16 mouse cellular contexts compared by ENCODE assay signal in the genomic region with DNA sequence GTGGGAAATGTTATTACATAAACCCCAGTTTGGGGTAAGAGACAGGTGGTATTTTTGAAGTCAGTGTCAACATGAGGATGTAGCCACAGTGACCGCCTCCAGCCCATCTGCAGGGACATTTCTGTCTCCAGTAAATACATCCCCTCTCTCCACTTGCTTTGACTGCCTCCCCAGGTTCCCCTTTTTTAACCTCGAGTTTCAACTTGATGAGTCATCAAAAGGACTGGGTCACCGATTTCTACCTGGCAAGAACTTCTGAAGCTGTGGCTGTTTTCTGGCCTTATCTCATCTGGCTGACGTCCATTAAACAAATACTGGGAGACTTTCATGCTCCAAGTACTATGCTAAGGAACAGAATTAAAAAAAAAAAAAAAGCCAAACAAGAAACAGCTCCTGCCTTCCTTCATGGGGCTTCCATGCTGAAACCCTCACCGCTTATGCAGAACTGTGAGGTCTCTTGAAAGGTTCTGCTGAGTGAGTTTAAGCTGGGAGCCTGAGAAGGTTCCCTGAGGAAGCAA.
A peak's percentile ranks its signal among the peaks of the same experiment; 100 is the strongest.
DNase-seq lines count a peak whose midpoint lies in the region; ATAC-seq and TF ChIP-seq lines count a peak whose summit lies in the region.
"Had no signal": no experiment of that assay in that cellular context is flagged by ENCODE, and none has a peak within 500 bp of the region (broad histone marks: within the 10 kb centered on the region; RNA-seq: fewer than 3 reads in every experiment).

No protein-coding gene starts in this region.

- peak; percentile 42 for DNase-seq in adrenal gland, adult 2 months
- no peak for DNase-seq in adrenal gland, postnatal 4 days (ENCODE audit: low spot score in 2 of 2)
- DNase-seq in liver, postnatal 0 days = no peak
- no peak for DNase-seq in liver, embryonic 11.5 days (ENCODE audit: low spot score)
- DNase-seq in MEL (ENCODE audit: low read depth, low spot score) = peak; percentile 89
- no peak for DNase-seq in cerebellum, adult 2 months
- no peak for DNase-seq in cerebellum, adult 11-12 months
- DNase-seq: cerebellum, adult 9-11 months; heart, postnatal 14 days; liver, embryonic 13.5 days; right cerebral cortex, adult 18-20 months had no signal

- H3K9me3 ChIP-seq in liver, postnatal 0 days (ENCODE audit: low read length) = no peaks in the 10 kb centered on the region
- no peaks in the 10 kb centered on the region for H3K9me3 ChIP-seq in liver, embryonic 11.5 days (ENCODE audit: control insufficient read depth, low read length)
- H3K9me3 ChIP-seq in MEL (replicated peaks; ENCODE audit: insufficient read depth, low read length) = no peaks in the 10 kb centered on the region
- H3K9me3 ChIP-seq: embryonic facial prominence, embryonic 15.5 days; kidney, embryonic 15.5 days; liver, embryonic 13.5 days; midbrain, embryonic 12.5 days had no signal

- no peak overlapping the region for H3K4me3 ChIP-seq in liver, postnatal 0 days (ENCODE audit: low read depth, low read length)
- no peak overlapping the region for H3K4me3 ChIP-seq in liver, embryonic 11.5 days (ENCODE audit: low read depth, low read length)
- H3K4me3 ChIP-seq in MEL (ENCODE audit: control insufficient read depth in 1 of 2, insufficient read depth in 1 of 2, low read depth in 2 of 2, low read length in 2 of 2) = peak overlapping the region; percentile 0 to 5; a peak in 2 of 4 replicates
- H3K4me3 ChIP-seq in cerebellum, adult 2 months (replicated peaks; ENCODE audit: insufficient read depth, low read depth, low read length) = no peak overlapping the region
- H3K4me3 ChIP-seq: embryonic facial prominence, embryonic 15.5 days; kidney, embryonic 15.5 days; liver, embryonic 13.5 days; midbrain, embryonic 12.5 days had no signal

- TF ChIP-seq RAD21 in MEL (IDR thresholded peaks at IDR 0.05; ENCODE audit: low read depth, low read length) = no peak

- H3K27ac ChIP-seq in liver, postnatal 0 days (ENCODE audit: low read depth) = no peak overlapping the region
- H3K27ac ChIP-seq in liver, embryonic 11.5 days (ENCODE audit: low read depth, low read length) = no peak overlapping the region
- peak overlapping the region; percentile 72 for H3K27ac ChIP-seq in MEL (ENCODE audit: control insufficient read depth, low read depth, low read length)
- no peak overlapping the region for H3K27ac ChIP-seq in cerebellum, adult 2 months (ENCODE audit: insufficient read depth, low read length)
- H3K27ac ChIP-seq: embryonic facial prominence, embryonic 15.5 days; kidney, embryonic 15.5 days; liver, embryonic 13.5 days; midbrain, embryonic 12.5 days had no signal

- peak; percentile 22; the same call in 1 of the 2 replicates for TF ChIP-seq EP300 in liver, postnatal 0 days (IDR thresholded peaks at IDR 0.05; ENCODE audit: low read depth)
- TF ChIP-seq EP300 in MEL (IDR thresholded peaks at IDR 0.05; ENCODE audit: low read depth in 1 of 2, low read length in 2 of 2) = peak; percentile 70 to 81; a peak in 3 of 4 replicates

- TF ChIP-seq POLR2A in MEL (IDR thresholded peaks at IDR 0.05; ENCODE audit: control insufficient read depth in 1 of 2, insufficient read depth in 1 of 2, low read depth in 1 of 2, low read length in 2 of 2, poor library complexity in 1 of 2) = no peak
- TF ChIP-seq POLR2A in cerebellum, adult 2 months (IDR thresholded peaks at IDR 0.05; ENCODE audit: borderline replicate concordance, insufficient read depth, low read length) = no peak

- peak; percentile 30; the same call in 1 of the 2 replicates for ATAC-seq in liver, postnatal 0 days
- no peak for ATAC-seq in liver, embryonic 11.5 days (replicated peaks; ENCODE audit: low FRiP score)
- peak; percentile 88 for ATAC-seq in megakaryocyte progenitor cell, adult 5-6 weeks (replicated peaks; ENCODE audit: poor library complexity)
- ATAC-seq: Patski had no signal

- H3K4me2 ChIP-seq in liver, postnatal 0 days (ENCODE audit: low read depth, low read length) = no peak overlapping the region
- no peak overlapping the region for H3K4me2 ChIP-seq in liver, embryonic 11.5 days
- H3K4me2 ChIP-seq: embryonic facial prominence, embryonic 15.5 days; kidney, embryonic 15.5 days; liver, embryonic 13.5 days; midbrain, embryonic 12.5 days had no signal

- no peaks in the 10 kb centered on the region for H3K27me3 ChIP-seq in liver, postnatal 0 days (ENCODE audit: insufficient read depth, low read length)
- H3K27me3 ChIP-seq in liver, embryonic 11.5 days (replicated peaks; ENCODE audit: control insufficient read depth, insufficient read depth, low read length) = no peaks in the 10 kb centered on the region
- no peaks in the 10 kb centered on the region for H3K27me3 ChIP-seq in MEL (ENCODE audit: control insufficient read depth in 1 of 2, insufficient read depth in 2 of 2, low read length in 2 of 2)
- no peaks in the 10 kb centered on the region for H3K27me3 ChIP-seq in cerebellum, adult 2 months (ENCODE audit: control insufficient read depth, insufficient read depth, low read length)
- H3K27me3 ChIP-seq: embryonic facial prominence, embryonic 15.5 days; kidney, embryonic 15.5 days; liver, embryonic 13.5 days; midbrain, embryonic 12.5 days; Patski had no signal

- no peaks in the 10 kb centered on the region for H3K79me2 ChIP-seq in MEL (ENCODE audit: control insufficient read depth, insufficient read depth, low read length, poor library complexity)

- 25% methylated on average over 5 of the region's 5 CpGs for WGBS in liver, postnatal 0 days (ENCODE audit: insufficient replicate concordance)
- 40% methylated on average over 5 of the region's 5 CpGs for WGBS in liver, embryonic 11.5 days
- 57% methylated on average over 5 of the region's 5 CpGs for WGBS in cerebellum, adult 2 months

- H3K4me1 ChIP-seq in liver, postnatal 0 days (ENCODE audit: insufficient read depth) = peaks cover 14% of the 10 kb centered on the region
- H3K4me1 ChIP-seq in liver, embryonic 11.5 days (replicated peaks; ENCODE audit: control insufficient read depth, insufficient read depth, low read length) = peaks cover 3% of the 10 kb centered on the region; the same call in 1 of the 2 replicates
- H3K4me1 ChIP-seq in MEL (ENCODE audit: control insufficient read depth in 1 of 2, insufficient read depth in 2 of 2, low read length in 2 of 2) = peaks cover 13 to 18% of the 10 kb centered on the region in 2 experiments
- no peaks in the 10 kb centered on the region for H3K4me1 ChIP-seq in cerebellum, adult 2 months (ENCODE audit: control insufficient read depth, insufficient read depth, low read length)
- H3K4me1 ChIP-seq: embryonic facial prominence, embryonic 15.5 days; kidney, embryonic 15.5 days; midbrain, embryonic 12.5 days had no signal

- no peak overlapping the region for H3K9ac ChIP-seq in liver, postnatal 0 days (replicated peaks)
- H3K9ac ChIP-seq in liver, embryonic 11.5 days (ENCODE audit: low read depth, low read length) = no peak overlapping the region
- H3K9ac ChIP-seq in MEL (ENCODE audit: control insufficient read depth, low read depth, low read length, poor library complexity, severe bottlenecking) = peak overlapping the region; percentile 15; the same call in 1 of the 2 replicates
- H3K9ac ChIP-seq: embryonic facial prominence, embryonic 15.5 days; kidney, embryonic 15.5 days; liver, embryonic 13.5 days; midbrain, embryonic 12.5 days had no signal

- no peaks in the 10 kb centered on the region for H3K36me3 ChIP-seq in liver, postnatal 0 days (replicated peaks; ENCODE audit: insufficient read depth, low read length)
- no peaks in the 10 kb centered on the region for H3K36me3 ChIP-seq in liver, embryonic 11.5 days (ENCODE audit: control insufficient read depth, insufficient read depth, low read length)
- H3K36me3 ChIP-seq in MEL (ENCODE audit: control insufficient read depth in 1 of 2, insufficient read depth in 2 of 2, low read length in 2 of 2) = peaks cover 0 to 22% of the 10 kb centered on the region in 2 experiments; a peak in 2 of 4 replicates
- H3K36me3 ChIP-seq: embryonic facial prominence, embryonic 15.5 days; kidney, embryonic 15.5 days; liver, embryonic 13.5 days; midbrain, embryonic 12.5 days had no signal

- TF ChIP-seq CTCF in liver, postnatal 0 days (IDR thresholded peaks at IDR 0.05; ENCODE audit: low read depth) = no peak
- no peak for TF ChIP-seq CTCF in MEL (IDR thresholded peaks at IDR 0.05 in 2 of 3, conservative IDR thresholded peaks at IDR 0.05 in 1 of 3; ENCODE audit: control insufficient read depth in 1 of 3, insufficient read depth in 1 of 3, low read depth in 2 of 3, low read length in 3 of 3, poor library complexity in 1 of 3, severe bottlenecking in 1 of 3)
- TF ChIP-seq CTCF in cerebellum, adult 2 months (IDR thresholded peaks at IDR 0.05; ENCODE audit: borderline replicate concordance, insufficient read depth, low read depth, low read length) = no peak

TF ChIP-seq in MEL, 35 proteins besides CTCF, POLR2A, EP300 and RAD21 (continues in another document):
- TF ChIP-seq TCF12 (IDR thresholded peaks at IDR 0.05; ENCODE audit: low read depth, low read length) = peak; percentile 20; the same call in 1 of the 2 replicates
- TF ChIP-seq KAT2A (conservative IDR thresholded peaks at IDR 0.05; ENCODE audit: low read depth, low read length) = no peak
- peak; percentile 79 for TF ChIP-seq GATA1 (IDR thresholded peaks at IDR 0.05; ENCODE audit: low read depth, low read length)
- no peak for TF ChIP-seq NELFE (IDR thresholded peaks at IDR 0.05; ENCODE audit: low read depth, low read length)
- TF ChIP-seq MYB (IDR thresholded peaks at IDR 0.05; ENCODE audit: low read depth, low read length) = no peak
- no peak for TF ChIP-seq MEF2A (IDR thresholded peaks at IDR 0.05; ENCODE audit: extremely low read depth, insufficient replicate concordance, low read depth, low read length, poor library complexity, severe bottlenecking)
- TF ChIP-seq MXI1 (IDR thresholded peaks at IDR 0.05; ENCODE audit: low read depth, low read length) = no peak
- TF ChIP-seq ZNF384 (IDR thresholded peaks at IDR 0.05; ENCODE audit: low read depth, low read length) = peak; percentile 88
- no peak for TF ChIP-seq ZMIZ1 (IDR thresholded peaks at IDR 0.05; ENCODE audit: low read depth, low read length)
- peak; percentile 68; the same call in 1 of the 2 replicates for TF ChIP-seq RCOR1 (IDR thresholded peaks at IDR 0.05; ENCODE audit: low read depth, low read length)
- TF ChIP-seq E2F4 (IDR thresholded peaks at IDR 0.05; ENCODE audit: borderline replicate concordance, low read depth, low read length) = no peak
- no peak for TF ChIP-seq HCFC1 (IDR thresholded peaks at IDR 0.05; ENCODE audit: low read depth, low read length)
- no peak for TF ChIP-seq SMC3 (IDR thresholded peaks at IDR 0.05; ENCODE audit: low read depth, low read length)
- TF ChIP-seq JUND (IDR thresholded peaks at IDR 0.05; ENCODE audit: low read depth, low read length) = 0 out of 2 replicates have a peak, but pooled peaks have one; percentile 67
- peak; percentile 13; the same call in 1 of the 2 replicates for TF ChIP-seq MAX (IDR thresholded peaks at IDR 0.05; ENCODE audit: low read length)
- TF ChIP-seq ZKSCAN1 (IDR thresholded peaks at IDR 0.05; ENCODE audit: low read depth, low read length) = no peak; the same call in 1 of the 2 replicates
- no peak; the same call in 1 of the 2 replicates for TF ChIP-seq TAL1 (IDR thresholded peaks at IDR 0.05; ENCODE audit: low read length)
- no peak for TF ChIP-seq TBP (IDR thresholded peaks at IDR 0.05; ENCODE audit: low read depth, low read length)

Comparison
In these comparisons a context has a peak if more than half of its experiments do, and no peak if none do; other contexts are left out.
1. DNase-seq: peak in adrenal gland, adult 2 months (single experiment) and MEL (single experiment); none in adrenal gland, postnatal 4 days (0 of 2), liver, postnatal 0 days (single experiment), liver, embryonic 11.5 days (single experiment), cerebellum, adult 2 months (0 of 2) and cerebellum, adult 11-12 months (single experiment).
2. H3K4me3 ChIP-seq: peak in MEL (2 of 2); none in liver, postnatal 0 days (single experiment), liver, embryonic 11.5 days (single experiment) and cerebellum, adult 2 months (single experiment).